Mouse (Mus musculus) testis, adult 2 months (tissue): Measurements from ENCODE around the gene Mon1b.

Experiments
- CTCF ChIP-seq: fragments of 200-500 bp; IDR thresholded peaks from 2 replicates; pipeline ENCODE4 v1.5.1; 2012; ENCODE audit warnings: low read depth, mild to moderate bottlenecking, inconsistent platforms, low read length, moderate library complexity; ENCODE audit not compliant: control insufficient read depth, insufficient read depth, insufficient replicate concordance
- POLR2A ChIP-seq: fragments of 200-500 bp; IDR thresholded peaks from 2 replicates; pipeline ENCODE4 v1.6.1; 2012; ENCODE audit warnings: low read depth, mild to moderate bottlenecking, inconsistent platforms, low read length, moderate library complexity; ENCODE audit not compliant: control insufficient read depth

- TF ChIP-seq CTCF: no peak
- no peak for TF ChIP-seq POLR2A
Measured at GRCm38 (mm10) chr8:113688543-113688915, 53.1 kb downstream of the Mon1b start.
